Mouse (Mus musculus): ENCODE data around the gene Ptgfrn. TPM values are rescaled to one million over a fixed set of nuclear protein-coding genes. Genes with fewer than 3 reads are reported as not detected.

Gene Ptgfrn
- polyA plus RNA-seq, 1 experiment from 2014 or later, result 6.6 TPM

- 92% methylated on average over 7 of the region's 7 CpGs for WGBS
- Histone ChIP-seq H3K36me3 (ENCODE audit: control insufficient read depth, insufficient read depth, low read length) (no peaks in the 10 kb centered on the region), H3K4me2 (ENCODE audit: low read depth, severe bottlenecking) (no peak overlapping the region), H3K9me3 (ENCODE audit: control insufficient read depth, low read length) (no peaks in the 10 kb centered on the region), H3K27me3 (ENCODE audit: control insufficient read depth, insufficient read depth, low read length) (no peaks in the 10 kb centered on the region), H3K9ac (ENCODE audit: low read length) (no peak overlapping the region), H3K4me3 (ENCODE audit: low read depth, low read length) (no peak overlapping the region), H3K4me1 (ENCODE audit: control insufficient read depth, insufficient read depth, low read length) (peaks cover 6% of the 10 kb centered on the region; the same call in 1 of the 2 replicates), H3K27ac (replicated peaks; ENCODE audit: low read depth, low read length) (no peak overlapping the region)
- DNase-seq (ENCODE audit: low spot score) (no peak), ATAC-seq (ENCODE audit: insufficient number of reproducible peaks, low FRiP score, low TSS enrichment, low read depth) (no peak)
Measured at GRCm38 (mm10) chr3:101102106-101102505, 8.0 kb downstream of the Ptgfrn start.

- H3K9me3 ChIP-seq (ENCODE audit: control insufficient read depth, low read length), result no peaks in the 10 kb centered on the region
- no peak for ATAC-seq (ENCODE audit: insufficient number of reproducible peaks, low FRiP score, low TSS enrichment, low read depth)
- no peak overlapping the region for H3K4me2 ChIP-seq (ENCODE audit: low read depth, severe bottlenecking)
- H3K36me3 ChIP-seq (ENCODE audit: control insufficient read depth, insufficient read depth, low read length), result no peaks in the 10 kb centered on the region
- H3K4me3 ChIP-seq (ENCODE audit: low read depth, low read length), result no peak overlapping the region
- 90% methylated on average over 7 of the region's 7 CpGs for WGBS
- no peak for DNase-seq (ENCODE audit: low spot score)
- H3K27me3 ChIP-seq (ENCODE audit: control insufficient read depth, insufficient read depth, low read length), result no peaks in the 10 kb centered on the region
- no peak overlapping the region for H3K27ac ChIP-seq (replicated peaks; ENCODE audit: low read depth, low read length)
- H3K4me1 ChIP-seq (ENCODE audit: control insufficient read depth, insufficient read depth, low read length), result peaks cover 12% of the 10 kb centered on the region; the same call in 1 of the 2 replicates
- H3K9ac ChIP-seq (ENCODE audit: low read length), result no peak overlapping the region
Measured at GRCm38 (mm10) chr3:101101184-101101583, 8.9 kb downstream of the Ptgfrn start.

GRCm38 (mm10) chr3:101099701-101100357 lies 10.2 kb downstream of the Ptgfrn start:
- Histone ChIP-seq H3K36me3 (ENCODE audit: control insufficient read depth, insufficient read depth, low read length) (no peaks in the 10 kb centered on the region), H3K9ac (ENCODE audit: low read length) (no peak overlapping the region), H3K27ac (replicated peaks; ENCODE audit: low read depth, low read length) (no peak overlapping the region), H3K4me1 (ENCODE audit: control insufficient read depth, insufficient read depth, low read length) (peaks cover 15% of the 10 kb centered on the region), H3K4me2 (ENCODE audit: low read depth, severe bottlenecking) (no peak overlapping the region), H3K9me3 (ENCODE audit: control insufficient read depth, low read length) (no peaks in the 10 kb centered on the region), H3K27me3 (ENCODE audit: control insufficient read depth, insufficient read depth, low read length) (no peaks in the 10 kb centered on the region), H3K4me3 (ENCODE audit: low read depth, low read length) (no peak overlapping the region)
- no peak for ATAC-seq (ENCODE audit: insufficient number of reproducible peaks, low FRiP score, low TSS enrichment, low read depth)
- 80% methylated on average over 9 of the region's 9 CpGs for WGBS
- no peak for DNase-seq (ENCODE audit: low spot score)

GRCm38 (mm10) chr3:101098073-101098472 lies 12.0 kb downstream of the Ptgfrn start:
- 65% methylated on average over 4 of the region's 4 CpGs for WGBS
- H3K4me2 ChIP-seq (ENCODE audit: low read depth, severe bottlenecking), result no peak overlapping the region
- no peak overlapping the region for H3K4me3 ChIP-seq (ENCODE audit: low read depth, low read length)
- DNase-seq (ENCODE audit: low spot score) (no peak), ATAC-seq (ENCODE audit: insufficient number of reproducible peaks, low FRiP score, low TSS enrichment, low read depth) (no peak)
- no peaks in the 10 kb centered on the region for H3K27me3 ChIP-seq (ENCODE audit: control insufficient read depth, insufficient read depth, low read length)
- no peaks in the 10 kb centered on the region for H3K36me3 ChIP-seq (ENCODE audit: control insufficient read depth, insufficient read depth, low read length)
- no peak overlapping the region for H3K27ac ChIP-seq (replicated peaks; ENCODE audit: low read depth, low read length)
- no peaks in the 10 kb centered on the region for H3K9me3 ChIP-seq (ENCODE audit: control insufficient read depth, low read length)
- no peak overlapping the region for H3K9ac ChIP-seq (ENCODE audit: low read length)
- peaks cover 15% of the 10 kb centered on the region for H3K4me1 ChIP-seq (ENCODE audit: control insufficient read depth, insufficient read depth, low read length)

- Histone ChIP-seq H3K9me3 (ENCODE audit: control insufficient read depth, low read length) (no peaks in the 10 kb centered on the region), H3K27ac (replicated peaks; ENCODE audit: low read depth, low read length) (no peak overlapping the region; the same call in 1 of the 2 replicates), H3K27me3 (ENCODE audit: control insufficient read depth, insufficient read depth, low read length) (no peaks in the 10 kb centered on the region)
Measured at GRCm38 (mm10) chr3:101097146-101097800, 12.8 kb downstream of the Ptgfrn start.

GRCm38 (mm10) chr3:101095761-101096449 lies 14.2 kb downstream of the Ptgfrn start:
- Histone ChIP-seq H3K9ac (ENCODE audit: low read length) (no peak overlapping the region), H3K9me3 (ENCODE audit: control insufficient read depth, low read length) (no peaks in the 10 kb centered on the region), H3K36me3 (ENCODE audit: control insufficient read depth, insufficient read depth, low read length) (no peaks in the 10 kb centered on the region), H3K4me2 (ENCODE audit: low read depth, severe bottlenecking) (no peak overlapping the region), H3K4me3 (ENCODE audit: low read depth, low read length) (no peak overlapping the region), H3K27me3 (ENCODE audit: control insufficient read depth, insufficient read depth, low read length) (no peaks in the 10 kb centered on the region), H3K4me1 (ENCODE audit: control insufficient read depth, insufficient read depth, low read length) (peaks cover 15% of the 10 kb centered on the region), H3K27ac (replicated peaks; ENCODE audit: low read depth, low read length) (no peak overlapping the region)
- 78% methylated on average over 5 of the region's 5 CpGs for WGBS
- DNase-seq (ENCODE audit: low spot score) (no peak), ATAC-seq (ENCODE audit: insufficient number of reproducible peaks, low FRiP score, low TSS enrichment, low read depth) (no peak)

More at GRCm38 (mm10) chr3:101097146-101097800, 12.8 kb downstream of the Ptgfrn start:
- 50% methylated on average over 9 of the region's 9 CpGs for WGBS
- no peak overlapping the region for H3K4me2 ChIP-seq (ENCODE audit: low read depth, severe bottlenecking)
- peak; percentile 53 for DNase-seq (ENCODE audit: low spot score)
- H3K4me3 ChIP-seq (ENCODE audit: low read depth, low read length), result no peak overlapping the region
- 0 out of 2 replicates have a peak, but pooled peaks have one; percentile 73 for ATAC-seq (ENCODE audit: insufficient number of reproducible peaks, low FRiP score, low TSS enrichment, low read depth)
- peaks cover 15% of the 10 kb centered on the region for H3K4me1 ChIP-seq (ENCODE audit: control insufficient read depth, insufficient read depth, low read length)
- no peak overlapping the region for H3K9ac ChIP-seq (ENCODE audit: low read length)
- H3K36me3 ChIP-seq (ENCODE audit: control insufficient read depth, insufficient read depth, low read length), result no peaks in the 10 kb centered on the region

GRCm38 (mm10) chr3:101092202-101092601 lies 17.9 kb downstream of the Ptgfrn start:
- Histone ChIP-seq H3K4me2 (ENCODE audit: low read depth, severe bottlenecking) (no peak overlapping the region), H3K27me3 (ENCODE audit: control insufficient read depth, insufficient read depth, low read length) (no peaks in the 10 kb centered on the region), H3K9ac (ENCODE audit: low read length) (no peak overlapping the region), H3K36me3 (ENCODE audit: control insufficient read depth, insufficient read depth, low read length) (no peaks in the 10 kb centered on the region), H3K4me1 (ENCODE audit: control insufficient read depth, insufficient read depth, low read length) (peaks cover 9% of the 10 kb centered on the region), H3K27ac (replicated peaks; ENCODE audit: low read depth, low read length) (no peak overlapping the region), H3K4me3 (ENCODE audit: low read depth, low read length) (no peak overlapping the region), H3K9me3 (ENCODE audit: control insufficient read depth, low read length) (no peaks in the 10 kb centered on the region)
- 81% methylated on average over 13 of the region's 13 CpGs for whole genome bisulfite sequencing
- DNase-seq (ENCODE audit: low spot score), result no peak
- no peak for ATAC-seq (ENCODE audit: insufficient number of reproducible peaks, low FRiP score, low TSS enrichment, low read depth)

- no peaks in the 10 kb centered on the region for H3K9me3 ChIP-seq (ENCODE audit: control insufficient read depth, low read length)
- peaks cover under 1% of the 10 kb centered on the region; the same call in 1 of the 2 replicates for H3K4me1 ChIP-seq (ENCODE audit: control insufficient read depth, insufficient read depth, low read length)
- H3K36me3 ChIP-seq (ENCODE audit: control insufficient read depth, insufficient read depth, low read length), result no peaks in the 10 kb centered on the region
- no peak overlapping the region for H3K4me2 ChIP-seq (ENCODE audit: low read depth, severe bottlenecking)
- H3K4me3 ChIP-seq (ENCODE audit: low read depth, low read length), result no peak overlapping the region
- 61% methylated on average over 7 of the region's 7 CpGs for WGBS
- DNase-seq (ENCODE audit: low spot score) (no peak), ATAC-seq (ENCODE audit: insufficient number of reproducible peaks, low FRiP score, low TSS enrichment, low read depth) (no peak)
- no peak overlapping the region for H3K27ac ChIP-seq (replicated peaks; ENCODE audit: low read depth, low read length)
- H3K27me3 ChIP-seq (ENCODE audit: control insufficient read depth, insufficient read depth, low read length), result no peaks in the 10 kb centered on the region
- H3K9ac ChIP-seq (ENCODE audit: low read length), result no peak overlapping the region
Measured at GRCm38 (mm10) chr3:101086584-101087445, 23.3 kb downstream of the Ptgfrn start.

Data from limb, embryonic 11.5 days (tissue).